In the genomic region with DNA sequence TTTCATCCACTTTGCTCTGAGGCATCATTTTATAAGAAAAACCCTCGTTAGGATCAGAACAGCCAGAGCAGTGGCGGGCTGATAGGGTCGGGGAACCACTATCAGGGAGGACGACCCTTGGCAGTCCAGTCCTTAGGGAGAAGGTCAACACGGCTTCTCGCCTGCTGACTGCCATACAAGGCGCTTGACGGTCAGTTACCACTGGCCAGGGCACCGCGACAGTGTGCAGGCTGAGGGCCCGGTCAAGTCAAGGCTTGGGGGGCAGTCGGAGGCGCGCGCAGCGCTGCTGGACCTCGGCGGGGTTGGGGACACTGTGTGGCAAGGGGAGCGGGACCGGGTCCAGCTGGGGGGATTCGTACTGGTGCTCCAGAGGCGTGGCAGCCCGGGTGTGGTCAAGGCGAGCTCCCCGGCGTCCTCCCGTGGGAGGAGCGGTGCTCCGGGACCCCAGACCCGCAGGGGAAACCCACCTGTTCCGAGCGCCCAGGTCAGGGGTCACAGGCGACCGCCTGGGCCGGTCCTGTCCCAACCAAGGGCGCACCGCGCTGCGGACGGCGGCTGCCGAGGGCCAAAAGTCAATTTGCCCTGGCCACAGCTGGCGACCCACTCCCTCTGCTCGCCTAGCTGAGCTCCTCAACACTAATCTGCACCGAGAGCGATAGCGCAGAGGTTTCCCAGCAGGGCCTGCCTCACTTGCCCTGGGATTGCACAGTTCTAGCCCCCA, we compare ENCODE assay signal across 7 mouse cellular contexts. TPM values are rescaled to one million over a fixed set of nuclear protein-coding genes. Genes with fewer than 3 reads are reported as not detected.
A peak's percentile ranks its signal among the peaks of the same experiment; 100 is the strongest.
DNase-seq lines count a peak whose midpoint lies in the region; ATAC-seq and TF ChIP-seq lines count a peak whose summit lies in the region.

TSS of gene Sec31b (minus strand) at position 544 of the 721 bp plus-strand sequence.

- intact Hi-C loops in gastrocnemius, adult 2 months (cut with DNase I) = no loop called here

- peak within 1 kb of the TSS; percentile 58 for H3K9ac ChIP-seq in hindbrain, embryonic 14.5 days
- H3K9ac ChIP-seq in liver, embryonic 11.5 days (ENCODE audit: low read depth, low read length) = peak within 1 kb of the TSS; percentile 66
- peak within 1 kb of the TSS; percentile 42 for H3K9ac ChIP-seq in midbrain, postnatal 0 days (replicated peaks; ENCODE audit: low read length, poor library complexity, severe bottlenecking)

- 0 out of 2 replicates have a peak, but pooled peaks cover 7% of the 10 kb centered on the region for H3K4me1 ChIP-seq in hindbrain, embryonic 14.5 days (replicated peaks; ENCODE audit: control insufficient read depth, insufficient read depth, low read length)
- peaks cover 9% of the 10 kb centered on the region for H3K4me1 ChIP-seq in liver, embryonic 11.5 days (replicated peaks; ENCODE audit: control insufficient read depth, insufficient read depth, low read length)
- H3K4me1 ChIP-seq in midbrain, postnatal 0 days (ENCODE audit: insufficient read depth, low read length) = no peaks in the 10 kb centered on the region

- H3K27ac ChIP-seq in gastrocnemius, adult 2 months = peak within 1 kb of the TSS; percentile 91
- no peak within 1 kb of the TSS for H3K27ac ChIP-seq in hindbrain, embryonic 14.5 days
- no peak within 1 kb of the TSS for H3K27ac ChIP-seq in liver, embryonic 11.5 days (ENCODE audit: low read depth, low read length)
- no peak within 1 kb of the TSS for H3K27ac ChIP-seq in midbrain, postnatal 0 days (ENCODE audit: low read depth, low read length)

- H3K4me3 ChIP-seq in gastrocnemius, adult 2 months = peak within 1 kb of the TSS; percentile 78
- peak within 1 kb of the TSS; percentile 40 for H3K4me3 ChIP-seq in hindbrain, embryonic 14.5 days (replicated peaks; ENCODE audit: low read length)
- H3K4me3 ChIP-seq in liver, embryonic 11.5 days (ENCODE audit: low read depth, low read length) = peak within 1 kb of the TSS; percentile 66
- peak within 1 kb of the TSS; percentile 42 for H3K4me3 ChIP-seq in midbrain, postnatal 0 days (ENCODE audit: low read depth, low read length)

- peak; percentile 27; the same call in 1 of the 2 replicates for ATAC-seq in hindbrain, embryonic 14.5 days (ENCODE audit: low FRiP score)
- peak; percentile 64 for ATAC-seq in liver, embryonic 11.5 days (replicated peaks; ENCODE audit: low FRiP score)
- no peak for ATAC-seq in midbrain, postnatal 0 days (ENCODE audit: low FRiP score)

- DNase-seq in adrenal gland, adult 8-10 months = peak; percentile 48
- peak; percentile 27 for DNase-seq in cerebellum, adult 9-10 months
- peak; percentile 88 for DNase-seq in gastrocnemius, adult 2 months
- no peak for DNase-seq in hindbrain, embryonic 14.5 days (ENCODE audit: low spot score)
- DNase-seq in liver, embryonic 11.5 days (ENCODE audit: low spot score) = peak; percentile 77
- no peak for DNase-seq in midbrain, postnatal 0 days (ENCODE audit: low spot score)
- peak; percentile 30 for DNase-seq in urinary bladder, postnatal 25 days (ENCODE audit: low spot score)

- peaks cover 26% of the 10 kb centered on the region for H3K36me3 ChIP-seq in hindbrain, embryonic 14.5 days (replicated peaks; ENCODE audit: control insufficient read depth, insufficient read depth)
- H3K36me3 ChIP-seq in liver, embryonic 11.5 days (ENCODE audit: control insufficient read depth, insufficient read depth, low read length) = peaks cover 18% of the 10 kb centered on the region
- peaks cover 19% of the 10 kb centered on the region for H3K36me3 ChIP-seq in midbrain, postnatal 0 days (ENCODE audit: insufficient read depth, low read length)

- peaks cover 17% of the 10 kb centered on the region for H3K27me3 ChIP-seq in hindbrain, embryonic 14.5 days (ENCODE audit: control insufficient read depth, insufficient read depth, low read length)
- H3K27me3 ChIP-seq in liver, embryonic 11.5 days (replicated peaks; ENCODE audit: control insufficient read depth, insufficient read depth, low read length) = no peaks in the 10 kb centered on the region; the same call in 1 of the 2 replicates
- peaks cover 16% of the 10 kb centered on the region; the same call in 1 of the 2 replicates for H3K27me3 ChIP-seq in midbrain, postnatal 0 days (ENCODE audit: insufficient read depth, low read length)

- WGBS in hindbrain, embryonic 14.5 days = under 1% methylated on average over 47 of the region's 47 CpGs
- under 1% methylated on average over 47 of the region's 47 CpGs for WGBS in liver, embryonic 11.5 days
- WGBS in midbrain, postnatal 0 days = under 1% methylated on average over 46 of the region's 47 CpGs

- no peak for TF ChIP-seq CTCF in gastrocnemius, adult 2 months (IDR thresholded peaks at IDR 0.05)
- no peak for TF ChIP-seq CTCF in midbrain, postnatal 0 days (IDR thresholded peaks at IDR 0.05)

- H3K9me3 ChIP-seq in hindbrain, embryonic 14.5 days (ENCODE audit: control insufficient read depth, low read length) = peaks cover 5% of the 10 kb centered on the region
- H3K9me3 ChIP-seq in liver, embryonic 11.5 days (ENCODE audit: control insufficient read depth, low read length) = peaks cover 5% of the 10 kb centered on the region; the same call in 1 of the 2 replicates
- no peaks in the 10 kb centered on the region for H3K9me3 ChIP-seq in midbrain, postnatal 0 days (ENCODE audit: low read length)

- peak within 1 kb of the TSS; percentile 72 for H3K4me2 ChIP-seq in hindbrain, embryonic 14.5 days (replicated peaks)
- peak within 1 kb of the TSS; percentile 99 for H3K4me2 ChIP-seq in liver, embryonic 11.5 days
- peak within 1 kb of the TSS; percentile 74 for H3K4me2 ChIP-seq in midbrain, postnatal 0 days (ENCODE audit: low read depth, low read length, poor library complexity, severe bottlenecking)

RNA-seq across cellular contexts. Expression of gene Sec31b, which starts in this region (rescaled TPM):
- 1 to 10 TPM; 4.1 to 6.2 (median 5.5) TPM for total RNA-seq in adrenal gland, adult 8-10 months (2022)
- 10 to 100 TPM; 19.0 to 21.9 TPM for total RNA-seq in gastrocnemius, adult 2 months (2021)
- 0.21 and 0.25 TPM in 2 replicates for polyA plus RNA-seq in hindbrain, embryonic 14.5 days (2014; fragmentation: Nextera tagmentation; extraction: Ambion mirVana)
- polyA plus RNA-seq in liver, embryonic 11.5 days (2014; fragmentation: Nextera tagmentation; extraction: Ambion mirVana) = 0.55 and 0.58 TPM in 2 replicates
- 0.11 and 0.38 TPM in 2 replicates for total RNA-seq in midbrain, postnatal 0 days (2014; rRNA removed)
- polyA plus RNA-seq in midbrain, postnatal 0 days (2015; fragmentation: Nextera tagmentation; extraction: Ambion mirVana) = 0.13 and 0.26 TPM in 2 replicates

Comparison
In these comparisons a context has a peak if more than half of its experiments do, and no peak if none do; other contexts are left out.
1. Peak in ATAC-seq, H3K4me3 ChIP-seq, H3K9ac ChIP-seq and H3K4me2 ChIP-seq in hindbrain, embryonic 14.5 days; RNA of the gene not detected or under 1 TPM.
2. Peak in DNase-seq, ATAC-seq, H3K4me3 ChIP-seq, H3K9ac ChIP-seq and H3K4me2 ChIP-seq in liver, embryonic 11.5 days; RNA of the gene not detected or under 1 TPM.
3. DNase-seq: peak in adrenal gland, adult 8-10 months (single experiment), cerebellum, adult 9-10 months (single experiment), gastrocnemius, adult 2 months (single experiment) and urinary bladder, postnatal 25 days (single experiment); none in hindbrain, embryonic 14.5 days (single experiment) and midbrain, postnatal 0 days (single experiment).
4. Peak in every context shown above with its lines, with median percentiles within 50 percentile points of each other: H3K4me3 ChIP-seq, H3K4me2 ChIP-seq and H3K9ac ChIP-seq.